Mouse (Mus musculus) embryonic facial prominence, embryonic 12.5 days (tissue): Measurements from ENCODE around the gene Srr. TPM values are rescaled to one million over a fixed set of nuclear protein-coding genes. Genes with fewer than 3 reads are reported as not detected.

Source experiments
- microRNA-seq: library from miRNA; unstranded; fragments of <30 nt; microRNA quantifications from one replicate; pipeline ENCODE4, GENCODE M21; 2017
- polyA plus RNA-seq: library from polyadenylated mRNA; unstranded; fragments of >200 nt; fragmentation: Nextera tagmentation; extraction: Ambion mirVana; gene quantifications from 2 replicates; pipeline ENCODE4 v1.2.1, GENCODE M21; 2016

Srr gene
- polyA plus RNA-seq, 1 experiment from 2014 or later = 30.0 TPM

Small RNAs within 50 kb of the gene (microRNA-seq; reads per million reads assigned to microRNA genes)
- not detected for gene Mir6926

Other genes with a start within 250 kb of the Srr start
- gene Pafah1b1, start 201.3 kb downstream of the Srr start, polyA plus RNA-seq = 61.8 and 64.1 TPM in 2 replicates
- 60.6 and 62.2 TPM in 2 replicates for gene Mettl16, start 155.1 kb downstream of the Srr start, polyA plus RNA-seq
- 6.4 TPM in 2 replicates for gene Mnt, start 95.0 kb downstream of the Srr start, polyA plus RNA-seq
- gene Sgsm2, start 28.9 kb downstream of the Srr start, polyA plus RNA-seq = 7.5 and 7.9 TPM in 2 replicates
- gene Tsr1, start 27.9 kb downstream of the Srr start, polyA plus RNA-seq = 39.2 and 44.5 TPM in 2 replicates
- 23.3 and 24.1 TPM in 2 replicates for gene Smg6, start 125 bp downstream of the Srr start, polyA plus RNA-seq
- gene Hic1, start 243.6 kb upstream of the Srr start, polyA plus RNA-seq = 39.2 and 44.8 TPM in 2 replicates